Mouse (Mus musculus) MEL (cell line): ENCODE data around the gene Khnyn. TPM values are rescaled to one million over a fixed set of nuclear protein-coding genes. Genes with fewer than 3 reads are reported as not detected.

Experiments used
- DNase-seq: peaks from one replicate; pipeline ENCODE4 v3.0.0; 2011; ENCODE audit warnings: low read depth, low spot score
- H3K27ac ChIP-seq: 2 replicates; pipeline ENCODE4 v1.5.1; 2012; ENCODE audit warnings: low read depth, mild to moderate bottlenecking, control low read depth, low read length, moderate library complexity; ENCODE audit not compliant: control insufficient read depth
- H3K27me3 ChIP-seq, 2 experiments: fragments of 150-350 bp in 1 of 2; sonication (generic) in 1 of 2; 2 replicates each; pipeline ENCODE4 v1.6.1; 2012; ENCODE audit warnings: low read length in 2 of 2, mild to moderate bottlenecking in 2 of 2, improper control_type of control experiment in 1 of 2, moderate library complexity in 1 of 2; ENCODE audit not compliant: insufficient read depth in 2 of 2, control insufficient read depth in 1 of 2
- H3K36me3 ChIP-seq, 2 experiments: 2 replicates each; pipeline ENCODE4 v1.6.1; 2012 to 2014; ENCODE audit warnings: low read length in 2 of 2, improper control_type of control experiment in 1 of 2, inconsistent platforms in 1 of 2, mild to moderate bottlenecking in 1 of 2; ENCODE audit not compliant: insufficient read depth in 2 of 2, control insufficient read depth in 1 of 2
- H3K4me1 ChIP-seq, 2 experiments: fragments of 150-350 bp in 1 of 2; sonication (generic) in 1 of 2; 2 replicates each; pipeline ENCODE4 v1.6.1; 2012; ENCODE audit warnings: low read length in 2 of 2, improper control_type of control experiment in 1 of 2, mild to moderate bottlenecking in 1 of 2; ENCODE audit not compliant: insufficient read depth in 2 of 2, control insufficient read depth in 1 of 2
- H3K4me3 ChIP-seq, 2 experiments: fragments of 150-350 bp in 1 of 2; sonication (generic) in 1 of 2; 2 replicates each; pipeline ENCODE4 v1.5.1; 2012; ENCODE audit warnings: low read depth in 2 of 2, low read length in 2 of 2, mild to moderate bottlenecking in 2 of 2, moderate library complexity in 2 of 2, control low read depth in 1 of 2, improper control_type of control experiment in 1 of 2; ENCODE audit not compliant: control insufficient read depth in 1 of 2, insufficient read depth in 1 of 2
- H3K79me2 ChIP-seq: 2 replicates; pipeline ENCODE4 v1.6.1; 2012; ENCODE audit warnings: mild to moderate bottlenecking, low read length, moderate library complexity; ENCODE audit not compliant: control insufficient read depth, poor library complexity, insufficient read depth
- H3K9ac ChIP-seq: 2 replicates; pipeline ENCODE4 v1.6.1; 2012; ENCODE audit warnings: low read depth, mild to moderate bottlenecking, control low read depth, low read length, moderate library complexity; ENCODE audit not compliant: control insufficient read depth, poor library complexity, severe bottlenecking
- H3K9me3 ChIP-seq: fragments of 150-350 bp; sonication (generic); replicated peaks from 2 replicates; pipeline ENCODE4 v1.6.1; 2012; ENCODE audit warnings: mild to moderate bottlenecking, low read length, improper control_type of control experiment, moderate library complexity; ENCODE audit not compliant: insufficient read depth
- BHLHE40 ChIP-seq: IDR thresholded peaks from 2 replicates; pipeline ENCODE4 v1.6.1; 2012; ENCODE audit warnings: low read depth, mild to moderate bottlenecking, inconsistent platforms, low read length, improper control_type of control experiment, borderline replicate concordance
- CHD1 ChIP-seq: IDR thresholded peaks from 2 replicates; pipeline ENCODE4 v1.6.1; 2012; ENCODE audit warnings: low read depth, mild to moderate bottlenecking, inconsistent platforms, low read length, improper control_type of control experiment
- CHD2 ChIP-seq: IDR thresholded peaks from 2 replicates; pipeline ENCODE4 v1.6.1; 2011; ENCODE audit warnings: low read length, improper control_type of control experiment
- CTCF ChIP-seq, 3 experiments: IDR thresholded peaks in 2 of 3; conservative IDR thresholded peaks in 1 of 3; 2 replicates each; pipeline ENCODE4 v1.5.1; 2011 to 2012; ENCODE audit warnings: low read length in 3 of 3, low read depth in 2 of 3, mild to moderate bottlenecking in 2 of 3, improper control_type of control experiment in 1 of 3, inconsistent platforms in 1 of 3, mixed read lengths in 1 of 3, moderate library complexity in 1 of 3; ENCODE audit not compliant: control insufficient read depth in 1 of 3, insufficient read depth in 1 of 3, poor library complexity in 1 of 3, severe bottlenecking in 1 of 3
- ELF1 ChIP-seq: IDR thresholded peaks from 2 replicates; pipeline ENCODE4 v1.6.1; 2014; ENCODE audit warnings: low read depth, mild to moderate bottlenecking, inconsistent platforms, low read length, improper control_type of control experiment, moderate library complexity
- EP300 ChIP-seq, 2 experiments: IDR thresholded peaks; 2 replicates each; pipeline ENCODE4 v1.6.1; 2011; ENCODE audit warnings: improper control_type of control experiment in 2 of 2, low read length in 2 of 2, low read depth in 1 of 2, mild to moderate bottlenecking in 1 of 2
- ETS1 ChIP-seq: IDR thresholded peaks from 2 replicates; pipeline ENCODE4 v1.6.1; 2012; ENCODE audit warnings: low read depth, mild to moderate bottlenecking, inconsistent platforms, low read length, improper control_type of control experiment, moderate library complexity
- GATA1 ChIP-seq: IDR thresholded peaks from 2 replicates; pipeline ENCODE4 v1.6.1; 2011; ENCODE audit warnings: low read depth, low read length, improper control_type of control experiment
- KAT2A ChIP-seq: conservative IDR thresholded peaks from 2 replicates; pipeline ENCODE4 v1.6.1; 2012; ENCODE audit warnings: low read depth, low read length, improper control_type of control experiment, inconsistent platforms
- MAFK ChIP-seq: IDR thresholded peaks from 2 replicates; pipeline ENCODE4 v1.6.1; 2011; ENCODE audit warnings: low read depth, mild to moderate bottlenecking, low read length, improper control_type of control experiment, borderline replicate concordance
- MAX ChIP-seq: IDR thresholded peaks from 2 replicates; pipeline ENCODE4 v1.6.1; 2011; ENCODE audit warnings: low read length, improper control_type of control experiment
- MAZ ChIP-seq: IDR thresholded peaks from 2 replicates; pipeline ENCODE4 v1.6.1; 2012; ENCODE audit warnings: low read depth, mild to moderate bottlenecking, inconsistent platforms, low read length, improper control_type of control experiment
- MXI1 ChIP-seq: IDR thresholded peaks from 2 replicates; pipeline ENCODE4 v1.6.1; 2011; ENCODE audit warnings: mild to moderate bottlenecking, low read depth, low read length, improper control_type of control experiment
- MYC ChIP-seq: IDR thresholded peaks from 2 replicates; pipeline ENCODE4 v1.6.1; 2011; ENCODE audit warnings: low read depth, mild to moderate bottlenecking, low read length, improper control_type of control experiment, moderate library complexity
- NRF1 ChIP-seq: IDR thresholded peaks from 2 replicates; pipeline ENCODE4 v1.6.1; 2014; ENCODE audit warnings: low read depth, mild to moderate bottlenecking, inconsistent platforms, low read length, improper control_type of control experiment, moderate library complexity; ENCODE audit not compliant: poor library complexity, insufficient read depth, severe bottlenecking
- POLR2AphosphoS2 ChIP-seq: IDR thresholded peaks from 2 replicates; pipeline ENCODE4 v1.6.1; 2011; ENCODE audit warnings: low read length, improper control_type of control experiment
- RCOR1 ChIP-seq: IDR thresholded peaks from 2 replicates; pipeline ENCODE4 v1.6.1; 2012; ENCODE audit warnings: low read depth, mild to moderate bottlenecking, inconsistent platforms, low read length, improper control_type of control experiment
- SIN3A ChIP-seq: IDR thresholded peaks from 2 replicates; pipeline ENCODE4 v1.6.1; 2012; ENCODE audit warnings: low read length, improper control_type of control experiment, inconsistent platforms
- SMC3 ChIP-seq: IDR thresholded peaks from 2 replicates; pipeline ENCODE4 v1.6.1; 2011; ENCODE audit warnings: low read depth, low read length, improper control_type of control experiment
- TAL1 ChIP-seq: IDR thresholded peaks from 2 replicates; pipeline ENCODE4 v1.6.1; 2012; ENCODE audit warnings: mild to moderate bottlenecking, inconsistent platforms, low read length, moderate library complexity, mixed read lengths
- TBP ChIP-seq: IDR thresholded peaks from 2 replicates; pipeline ENCODE4 v1.8.0; 2011; ENCODE audit warnings: low read depth, low read length, improper control_type of control experiment
- TCF12 ChIP-seq: IDR thresholded peaks from 2 replicates; pipeline ENCODE4 v1.6.1; 2014; ENCODE audit warnings: low read depth, mild to moderate bottlenecking, inconsistent platforms, low read length, improper control_type of control experiment, moderate library complexity
- UBTF ChIP-seq: IDR thresholded peaks from 2 replicates; pipeline ENCODE4 v1.6.1; 2012; ENCODE audit warnings: low read depth, mild to moderate bottlenecking, inconsistent platforms, low read length, improper control_type of control experiment, moderate library complexity, borderline replicate concordance; ENCODE audit not compliant: insufficient read depth
- USF2 ChIP-seq, 2 experiments: IDR thresholded peaks; 2 replicates each; pipeline ENCODE4 v1.6.1; 2011 to 2012; ENCODE audit warnings: improper control_type of control experiment in 2 of 2, low read length in 2 of 2, borderline replicate concordance in 1 of 2, inconsistent platforms in 1 of 2, low read depth in 1 of 2, mild to moderate bottlenecking in 1 of 2; ENCODE audit not compliant: insufficient read depth in 1 of 2
- ZKSCAN1 ChIP-seq: IDR thresholded peaks from 2 replicates; pipeline ENCODE4 v1.6.1; 2012; ENCODE audit warnings: low read depth, mild to moderate bottlenecking, inconsistent platforms, low read length, improper control_type of control experiment, moderate library complexity
- ZNF384 ChIP-seq: IDR thresholded peaks from 2 replicates; pipeline ENCODE4 v1.6.1; 2012; ENCODE audit warnings: low read depth, mild to moderate bottlenecking, inconsistent platforms, low read length, improper control_type of control experiment
- polyA plus RNA-seq, 2 experiments: library from polyadenylated mRNA; stranded (reverse) in 1 of 2; unstranded in 1 of 2; fragments of >175 nt in 1 of 2; fragments of >200 nt in 1 of 2; gene quantifications; 2 replicates each; pipeline versions ENCODE4 v1.2.1 to v1.2.4; 2012; ENCODE audit warnings: low replicate concordance in 2 of 2, low read depth in 1 of 2; ENCODE audit not compliant: insufficient read length in 2 of 2, insufficient read depth in 1 of 2, missing spikeins in 1 of 2
- total RNA-seq: library from RNA; depleted of rRNA; stranded (reverse); fragments of 300-350 nt; gene quantifications from 2 replicates; pipeline ENCODE4 v1.2.3, GENCODE M21; 2012

Khnyn gene
- total and polyA plus RNA-seq, 3 experiments, result 5.2 to 13.3 TPM; not detected in 1

DNA sequence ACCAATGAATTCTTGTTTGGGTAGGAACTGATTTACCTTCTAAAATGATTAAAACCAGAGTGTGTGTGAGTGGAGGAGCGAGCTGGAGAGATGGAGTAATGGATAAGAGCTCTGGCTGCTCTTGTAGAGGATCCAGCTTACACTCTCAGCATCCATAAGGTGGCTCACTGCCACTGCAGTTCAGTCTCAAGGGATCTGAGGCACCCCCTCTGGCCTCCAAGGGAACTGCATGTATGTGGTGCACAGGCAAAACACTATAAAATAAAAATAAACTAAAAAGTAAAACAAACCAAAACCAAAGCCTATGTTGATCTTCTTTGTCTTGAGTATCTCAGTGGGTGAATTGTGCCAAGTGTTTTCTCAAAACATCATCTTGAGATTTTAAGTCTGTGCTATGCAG, 5.1 kb upstream of the Khnyn start (continued):
- no peak for TF ChIP-seq BHLHE40
- peak; percentile 61 to 88 (median 72) for TF ChIP-seq CTCF (IDR thresholded peaks at IDR 0.05 in 2 of 3, conservative IDR thresholded peaks at IDR 0.05 in 1 of 3; ENCODE audit: control insufficient read depth in 1 of 3, insufficient read depth in 1 of 3, low read depth in 2 of 3, low read length in 3 of 3, poor library complexity in 1 of 3, severe bottlenecking in 1 of 3)
- no peak for TF ChIP-seq ETS1
- no peak for TF ChIP-seq ELF1
- TF ChIP-seq USF2 (IDR thresholded peaks at IDR 0.05; ENCODE audit: borderline replicate concordance in 1 of 2, insufficient read depth in 1 of 2, low read depth in 1 of 2, low read length in 2 of 2), result no peak
- no peak; a peak in 1 of 4 replicates for TF ChIP-seq EP300 (IDR thresholded peaks at IDR 0.05; ENCODE audit: low read depth in 1 of 2, low read length in 2 of 2)
- peak; percentile 64; the same call in 1 of the 2 replicates for TF ChIP-seq MYC
- no peak for TF ChIP-seq NRF1
- peak; percentile 98 for TF ChIP-seq ZKSCAN1

DNA sequence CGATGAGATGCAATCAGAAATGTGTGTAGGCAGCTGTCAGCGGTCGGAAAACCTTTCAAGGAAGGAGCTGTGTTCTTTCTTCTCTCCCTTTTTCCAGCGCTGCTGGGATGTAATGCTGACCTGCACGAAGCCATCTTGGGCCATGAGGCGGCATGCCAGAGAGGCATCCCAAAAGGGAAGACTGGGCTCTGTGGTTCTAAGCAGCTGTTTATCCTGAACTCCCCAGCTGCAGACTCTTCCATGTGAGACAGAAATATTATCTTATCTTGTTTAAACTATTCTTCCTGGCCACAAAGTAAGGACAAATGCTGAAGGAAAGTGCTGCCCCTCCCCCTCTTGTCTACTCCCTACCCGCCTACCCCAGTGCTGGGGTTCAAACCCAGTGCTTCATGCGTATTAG, 3.8 kb upstream of the Khnyn start:
- H3K4me1 ChIP-seq, result peaks cover 4 to 29% of the 10 kb centered on the region in 2 experiments
- no peak overlapping the region for H3K9ac ChIP-seq
- no peaks in the 10 kb centered on the region for H3K9me3 ChIP-seq
- H3K4me3 ChIP-seq, result no peak overlapping the region
- H3K79me2 ChIP-seq, result peaks cover 4% of the 10 kb centered on the region; the same call in 1 of the 2 replicates
- H3K36me3 ChIP-seq, result peaks cover 0 to 7% of the 10 kb centered on the region in 2 experiments; a peak in 2 of 4 replicates
- no peak overlapping the region for H3K27ac ChIP-seq
- DNase-seq, result peak; percentile 64
- TF ChIP-seq SIN3A (peak; percentile 68), SMC3 (no peak), ELF1 (0 out of 2 replicates have a peak, but pooled peaks have one; percentile 34), TBP (no peak), POLR2AphosphoS2 (no peak), TAL1 (peak; percentile 76), ETS1 (peak; percentile 96), MXI1 (0 out of 2 replicates have a peak, but pooled peaks have one; percentile 42), CHD2 (peak; percentile 48; the same call in 1 of the 2 replicates), CHD1 (no peak), ZNF384 (no peak), MAFK (0 out of 2 replicates have a peak, but pooled peaks have one; percentile 40), KAT2A (no peak), MYC (peak; percentile 44; the same call in 1 of the 2 replicates), TCF12 (peak; percentile 95), BHLHE40 (peak; percentile 72; the same call in 1 of the 2 replicates), MAZ (peak; percentile 55), UBTF (no peak), EP300 (IDR thresholded peaks at IDR 0.05; ENCODE audit: low read depth in 1 of 2, low read length in 2 of 2) (peak; percentile 87 to 89), GATA1 (peak; percentile 80), RCOR1 (peak; percentile 50; the same call in 1 of the 2 replicates), MAX (no peak)
- H3K27me3 ChIP-seq, result no peaks in the 10 kb centered on the region
